Mouse (Mus musculus) kidney, adult 2 months (tissue): ENCODE measurements at regions not wholly inside any gene's neighbourhood (a gene's known extent, or its start where the extent isn't known, plus 50 kb on each side); places are given as distances from the start of the nearest gene placed in this dataset.
A peak's percentile ranks its signal among the peaks of the same experiment; 100 is the strongest.

Experiments
- CTCF ChIP-seq: fragments of 200-500 bp; conservative IDR thresholded peaks from 2 replicates; pipeline ENCODE4 v1.5.1; 2011; ENCODE audit warnings: low read depth, mild to moderate bottlenecking, control low read depth, low read length, moderate library complexity, mixed read lengths; ENCODE audit not compliant: insufficient read depth, insufficient read length
- POLR2A ChIP-seq: fragments of 200-500 bp; IDR thresholded peaks from one replicate; pipeline ENCODE4 v1.6.1; 2011; ENCODE audit warnings: low read depth, low read length, control low read depth

DNA sequence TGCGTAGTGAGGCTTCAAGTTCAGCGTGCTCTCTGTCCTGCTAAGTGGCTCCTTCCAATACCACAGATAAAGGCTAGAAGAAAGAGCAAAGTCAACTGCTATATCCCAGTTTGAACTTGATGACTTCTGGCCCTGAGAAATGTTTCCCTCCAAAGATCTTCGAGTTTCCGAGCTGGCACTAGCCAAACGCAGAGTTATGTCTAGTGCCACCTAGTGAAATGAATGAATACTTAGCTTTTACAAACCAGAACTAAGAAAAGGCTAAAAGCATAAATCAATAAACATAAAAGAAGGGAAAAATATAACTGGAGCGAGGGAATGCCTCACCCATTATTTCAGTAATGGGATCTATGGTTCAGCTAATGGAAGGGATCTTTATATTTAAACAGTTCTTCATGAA lies 377.7 kb upstream of the Gm26657 start:
- TF ChIP-seq CTCF (0 out of 2 replicates have a peak, but pooled peaks have one; percentile 8), POLR2A (no peak)
